Mouse (Mus musculus) E14TG2a.4 (cell line): ENCODE measurements around the gene Arl4c.

ENCODE experiments used
- H3K27me3 ChIP-seq: 2 replicates; pipeline ENCODE4 v1.6.1; 2014; ENCODE audit warnings: low read length, control low read depth; ENCODE audit not compliant: insufficient read depth
- H3K36me3 ChIP-seq: 2 replicates; pipeline ENCODE4 v1.6.1; 2014; ENCODE audit warnings: low read length, control low read depth; ENCODE audit not compliant: insufficient read depth
- H3K4me1 ChIP-seq: replicated peaks from 2 replicates; pipeline ENCODE4 v1.6.1; 2014; ENCODE audit warnings: low read depth, low read length, control low read depth
- H3K4me3 ChIP-seq: replicated peaks from 2 replicates; pipeline ENCODE4 v1.5.1; 2014; ENCODE audit warnings: mild to moderate bottlenecking, low read length
- H3K9me3 ChIP-seq: 2 replicates; pipeline ENCODE4 v1.6.1; 2014; ENCODE audit warnings: low read length, control low read depth
- CTCF ChIP-seq: conservative IDR thresholded peaks from 2 replicates; pipeline ENCODE4 v1.5.1; 2014; ENCODE audit warnings: low read length
- NANOG ChIP-seq: IDR thresholded peaks from 2 replicates; pipeline ENCODE4 v1.6.1; 2014; ENCODE audit warnings: borderline replicate concordance, low read length, mixed read lengths
- POU5F1 ChIP-seq: IDR thresholded peaks from 2 replicates; pipeline ENCODE4 v1.6.1; 2014; ENCODE audit warnings: low read length, borderline replicate concordance

Arl4c gene

GRCm38 (mm10) chr1:88701870-88702661 lies at the start of gene Arl4c:
Gene Arl4c (minus strand): TSS chr1:88702221.
- H3K9me3 ChIP-seq, result no peaks in the 10 kb centered on the region
- no peak for TF ChIP-seq CTCF
- TF ChIP-seq POU5F1, result no peak
- TF ChIP-seq NANOG, result no peak
- peaks cover 35% of the 10 kb centered on the region for H3K4me1 ChIP-seq
- peaks cover 53% of the 10 kb centered on the region for H3K27me3 ChIP-seq
- H3K36me3 ChIP-seq, result 0 out of 2 replicates have a peak, but pooled peaks cover 6% of the 10 kb centered on the region
- H3K4me3 ChIP-seq, result peak within 1 kb of the TSS; percentile 92

GRCm38 (mm10) chr1:88751332-88751731 lies 49.3 kb upstream of the Arl4c start:
- TF ChIP-seq CTCF (no peak), POU5F1 (no peak), NANOG (no peak)
- Histone ChIP-seq H3K4me1 (peaks cover 23% of the 10 kb centered on the region), H3K4me3 (no peak overlapping the region), H3K27me3 (no peaks in the 10 kb centered on the region), H3K36me3 (no peaks in the 10 kb centered on the region), H3K9me3 (peaks cover 12% of the 10 kb centered on the region)

- Histone ChIP-seq H3K36me3 (no peaks in the 10 kb centered on the region), H3K9me3 (peaks cover 10% of the 10 kb centered on the region), H3K4me3 (no peak overlapping the region), H3K4me1 (peaks cover 21% of the 10 kb centered on the region), H3K27me3 (no peaks in the 10 kb centered on the region)
- no peak for TF ChIP-seq CTCF
- no peak for TF ChIP-seq POU5F1
- TF ChIP-seq NANOG, result no peak
Observed at GRCm38 (mm10) chr1:88750576-88750975, 48.6 kb upstream of the Arl4c start.

GRCm38 (mm10) chr1:88750126-88750525 lies 48.1 kb upstream of the Arl4c start:
- H3K9me3 ChIP-seq, result peaks cover 6% of the 10 kb centered on the region
- H3K27me3 ChIP-seq, result no peaks in the 10 kb centered on the region
- peaks cover 21% of the 10 kb centered on the region for H3K4me1 ChIP-seq
- no peaks in the 10 kb centered on the region for H3K36me3 ChIP-seq
- H3K4me3 ChIP-seq, result no peak overlapping the region
- TF ChIP-seq CTCF, result peak; percentile 45
- no peak for TF ChIP-seq NANOG

- TF ChIP-seq POU5F1 (no peak), CTCF (no peak), NANOG (no peak)
- Histone ChIP-seq H3K27me3 (no peaks in the 10 kb centered on the region), H3K4me1 (peaks cover 19% of the 10 kb centered on the region), H3K9me3 (no peaks in the 10 kb centered on the region; the same call in 1 of the 2 replicates), H3K36me3 (no peaks in the 10 kb centered on the region), H3K4me3 (no peak overlapping the region)
Observed at GRCm38 (mm10) chr1:88749106-88749505, 47.1 kb upstream of the Arl4c start.

GRCm38 (mm10) chr1:88745256-88745655 lies 43.2 kb upstream of the Arl4c start:
- H3K36me3 ChIP-seq, result no peaks in the 10 kb centered on the region
- H3K27me3 ChIP-seq, result no peaks in the 10 kb centered on the region
- no peaks in the 10 kb centered on the region; the same call in 1 of the 2 replicates for H3K4me1 ChIP-seq
- TF ChIP-seq NANOG (no peak), POU5F1 (no peak), CTCF (peak; percentile 61)
- no peaks in the 10 kb centered on the region; the same call in 1 of the 2 replicates for H3K9me3 ChIP-seq
- no peak overlapping the region for H3K4me3 ChIP-seq

- no peak overlapping the region for H3K4me3 ChIP-seq
- H3K36me3 ChIP-seq, result no peaks in the 10 kb centered on the region
Observed at GRCm38 (mm10) chr1:88744261-88744660, 42.2 kb upstream of the Arl4c start.

GRCm38 (mm10) chr1:88742372-88742771 lies 40.4 kb upstream of the Arl4c start:
- Histone ChIP-seq H3K36me3 (no peaks in the 10 kb centered on the region), H3K27me3 (no peaks in the 10 kb centered on the region), H3K4me3 (no peak overlapping the region), H3K4me1 (no peaks in the 10 kb centered on the region), H3K9me3 (no peaks in the 10 kb centered on the region)
- TF ChIP-seq NANOG (no peak), CTCF (peak; percentile 61)

More at GRCm38 (mm10) chr1:88744261-88744660, 42.2 kb upstream of the Arl4c start:
- H3K27me3 ChIP-seq, result no peaks in the 10 kb centered on the region
- no peaks in the 10 kb centered on the region; the same call in 1 of the 2 replicates for H3K4me1 ChIP-seq
- no peak for TF ChIP-seq NANOG
- TF ChIP-seq POU5F1, result no peak
- no peak for TF ChIP-seq CTCF
- H3K9me3 ChIP-seq, result no peaks in the 10 kb centered on the region
